Mouse (Mus musculus) cortical plate, adult 2 months (tissue): ENCODE measurements around the gene P4ha3.

Source experiments
- CTCF ChIP-seq: fragments of 200-500 bp; IDR thresholded peaks from 2 replicates; pipeline ENCODE4 v1.5.1; 2011; ENCODE audit warnings: mild to moderate bottlenecking, control low read depth, low read length; ENCODE audit not compliant: insufficient read depth; ENCODE audit errors: extremely low read depth
- POLR2A ChIP-seq: fragments of 200-500 bp; IDR thresholded peaks from 2 replicates; pipeline ENCODE4 v1.6.1; 2011; ENCODE audit warnings: mild to moderate bottlenecking, low read length, control low read depth; ENCODE audit not compliant: insufficient read depth; ENCODE audit errors: extremely low read depth

GRCm38 (mm10) chr7:100328636-100329035 is 43.3 kb downstream of the P4ha3 start:
- TF ChIP-seq CTCF (no peak), POLR2A (no peak)
